Mouse (Mus musculus) kidney, adult 2 months (tissue): ENCODE results near the gene Clec11a.

Experiments
- CTCF ChIP-seq: fragments of 200-500 bp; conservative IDR thresholded peaks from 2 replicates; pipeline ENCODE4 v1.5.1; 2011; ENCODE audit warnings: low read depth, mild to moderate bottlenecking, control low read depth, low read length, moderate library complexity, mixed read lengths; ENCODE audit not compliant: insufficient read depth, insufficient read length
- POLR2A ChIP-seq: fragments of 200-500 bp; IDR thresholded peaks from one replicate; pipeline ENCODE4 v1.6.1; 2011; ENCODE audit warnings: low read depth, low read length, control low read depth

DNA sequence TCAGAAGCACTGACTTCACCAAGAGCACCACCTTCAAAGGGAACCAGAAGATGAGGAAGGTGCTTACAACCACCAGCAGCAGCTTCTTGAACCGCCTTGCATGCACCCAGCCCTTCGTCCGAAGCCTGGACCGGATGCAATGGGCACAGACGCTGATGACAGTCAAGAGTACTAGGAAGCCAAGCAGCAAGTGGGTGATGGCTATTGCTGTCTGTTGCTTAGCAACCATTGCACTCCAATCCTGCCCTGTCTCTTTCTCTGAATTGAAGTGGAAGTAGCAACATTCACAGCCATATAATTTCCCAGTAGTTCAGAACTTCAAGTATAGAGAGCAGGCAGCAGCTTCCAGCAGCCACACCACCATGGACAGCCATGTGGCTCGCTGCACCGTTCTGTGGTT lies 25.1 kb downstream of the Clec11a start:
- no peak for TF ChIP-seq POLR2A
- TF ChIP-seq CTCF, result no peak
